Mouse (Mus musculus) ES-E14 (cell line): ENCODE measurements at regions not wholly inside any gene's neighbourhood (a gene's known extent, or its start where the extent isn't known, plus 50 kb on each side); places are given as distances from the start of the nearest gene placed in this dataset.

Source experiments
- DNase-seq: peaks from one replicate; pipeline ENCODE4 v3.0.0-alpha.2; 2013; ENCODE audit warnings: low read depth, low spot score
- H3K27ac ChIP-seq: 2 replicates; pipeline ENCODE4 v1.5.1; 2012; ENCODE audit warnings: low read depth, mild to moderate bottlenecking, low read length, moderate library complexity, mixed read lengths; ENCODE audit not compliant: poor library complexity, insufficient read depth, severe bottlenecking
- H3K36me3 ChIP-seq: 2 replicates; pipeline ENCODE4 v1.6.1; 2012; ENCODE audit warnings: mild to moderate bottlenecking, low read length, moderate library complexity, mixed read lengths; ENCODE audit not compliant: control insufficient read depth, poor library complexity, insufficient read depth, severe bottlenecking
- H3K4me1 ChIP-seq, 2 experiments: fragments of 150-350 bp in 1 of 2; sonication (generic) in 1 of 2; 2 replicates each; pipeline ENCODE4 v1.6.1; 2012; ENCODE audit warnings: low read length in 2 of 2, mild to moderate bottlenecking in 1 of 2, mixed read lengths in 1 of 2; ENCODE audit not compliant: control insufficient read depth in 2 of 2, insufficient read depth in 2 of 2, poor library complexity in 1 of 2
- H3K4me3 ChIP-seq, 2 experiments: fragments of 150-350 bp in 1 of 2; sonication (generic) in 1 of 2; 2 replicates each; pipeline ENCODE4 v1.5.1; 2012; ENCODE audit warnings: low read length in 2 of 2, low read depth in 1 of 2, mild to moderate bottlenecking in 1 of 2, mixed read lengths in 1 of 2; ENCODE audit not compliant: insufficient read depth in 1 of 2, poor library complexity in 1 of 2, severe bottlenecking in 1 of 2
- H3K9ac ChIP-seq: 2 replicates; pipeline ENCODE4 v1.6.1; 2012; ENCODE audit warnings: low read depth, mild to moderate bottlenecking, low read length, mixed read lengths; ENCODE audit not compliant: poor library complexity, insufficient read depth, severe bottlenecking
- H3K9me3 ChIP-seq: fragments of 150-350 bp; sonication (generic); 2 replicates; pipeline ENCODE4 v1.6.1; 2012; ENCODE audit warnings: low read depth, mild to moderate bottlenecking, low read length; ENCODE audit not compliant: control insufficient read depth, insufficient read depth
- CHD2 ChIP-seq: IDR thresholded peaks from 2 replicates; pipeline ENCODE4 v1.6.1; 2014; ENCODE audit warnings: mild to moderate bottlenecking, low read depth, low read length, inconsistent platforms
- HCFC1 ChIP-seq: IDR thresholded peaks from 2 replicates; pipeline ENCODE4 v1.6.1; 2012; ENCODE audit warnings: low read length, inconsistent platforms, borderline replicate concordance; ENCODE audit not compliant: insufficient read depth
- MAFK ChIP-seq: IDR thresholded peaks from 2 replicates; pipeline ENCODE4 v1.6.1; 2014; ENCODE audit warnings: mild to moderate bottlenecking, low read depth, low read length, inconsistent platforms; ENCODE audit not compliant: insufficient read depth
- ZC3H11A ChIP-seq: IDR thresholded peaks from 2 replicates; pipeline ENCODE4 v1.6.1; 2012; ENCODE audit warnings: low read depth, mild to moderate bottlenecking, inconsistent platforms, low read length, borderline replicate concordance
- ZNF384 ChIP-seq: IDR thresholded peaks from 2 replicates; pipeline ENCODE4 v1.6.1; 2012; ENCODE audit warnings: low read depth, low read length, inconsistent platforms
- in situ Hi-C, 2 experiments: fragments of 600-800 bp; cut with MboI; formaldehyde crosslinking; loops; one replicate each; pipeline ENCODE4 v1.15.1; 2025; ENCODE audit warnings: low sequenced_read_pairs in 2 of 2, inconsistent platforms in 1 of 2; ENCODE audit not compliant: unreplicated experiment in 2 of 2

GRCm38 (mm10) chr19:56022348-56022747, 264.6 kb upstream of the Habp2 start:
- Histone ChIP-seq H3K9ac (no peak overlapping the region), H3K36me3 (no peaks in the 10 kb centered on the region), H3K27ac (no peak overlapping the region), H3K4me3 (no peak overlapping the region), H3K4me1 (no peaks in the 10 kb centered on the region), H3K9me3 (no peaks in the 10 kb centered on the region)
- DNase-seq: no peak
- TF ChIP-seq ZNF384 (no peak), ZC3H11A (no peak), CHD2 (no peak), MAFK (no peak)
- in situ Hi-C loops: no loop called here

GRCm38 (mm10) chr19:56024599-56024998, 262.3 kb upstream of the Habp2 start:
- H3K9ac ChIP-seq: no peak overlapping the region
- no peaks in the 10 kb centered on the region for H3K36me3 ChIP-seq
- H3K4me1 ChIP-seq: no peaks in the 10 kb centered on the region
- no peaks in the 10 kb centered on the region for H3K9me3 ChIP-seq
- TF ChIP-seq ZC3H11A: no peak
- no peak for DNase-seq
- no peak overlapping the region for H3K27ac ChIP-seq
- in situ Hi-C loops: no loop called here
- H3K4me3 ChIP-seq: no peak overlapping the region

DNA sequence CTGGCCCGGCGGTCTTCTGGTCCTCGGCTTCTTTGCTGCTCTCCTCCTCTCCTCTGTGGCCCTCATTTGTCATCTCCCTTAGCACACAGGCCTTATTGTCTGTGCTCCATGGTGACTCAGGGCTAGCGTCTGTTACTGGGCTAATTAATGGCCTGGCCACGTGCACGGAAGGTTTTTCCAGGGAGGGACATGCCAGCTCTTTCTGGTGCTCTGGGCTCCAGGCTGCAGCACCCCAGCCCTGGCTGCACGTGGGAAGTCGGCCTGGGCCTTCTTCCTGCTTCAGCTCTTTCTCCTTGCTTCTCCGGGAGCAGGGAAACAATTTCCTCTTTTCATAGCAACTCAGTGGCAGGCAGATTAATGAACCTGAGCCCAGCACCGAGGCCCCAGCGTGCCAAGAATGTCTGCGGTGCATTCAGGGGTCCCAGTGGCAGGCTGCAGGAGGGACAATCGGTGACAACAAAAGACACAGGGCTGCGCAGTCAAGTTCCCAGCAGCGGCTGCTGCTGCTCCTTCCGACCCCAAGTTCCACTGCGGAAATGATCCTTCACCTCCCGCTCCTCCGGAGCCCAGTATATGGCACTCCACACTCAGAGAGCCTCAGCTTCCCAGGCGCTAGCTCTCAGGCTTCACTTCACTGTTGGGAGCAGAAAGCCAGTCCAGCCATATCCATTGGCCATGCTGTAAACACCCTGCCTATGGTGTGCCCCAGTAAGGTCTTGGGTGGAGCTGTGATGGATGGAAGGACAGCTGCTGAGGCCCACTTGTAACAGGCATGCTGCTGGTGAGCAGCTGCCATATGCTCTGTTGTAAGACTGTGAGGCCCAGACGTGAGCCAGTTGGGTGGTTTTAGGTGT, 257.3 kb upstream of the Habp2 start:
- Histone ChIP-seq H3K4me3 (no peak overlapping the region), H3K4me1 (no peaks in the 10 kb centered on the region), H3K9me3 (no peaks in the 10 kb centered on the region), H3K27ac (no peak overlapping the region), H3K9ac (no peak overlapping the region), H3K36me3 (no peaks in the 10 kb centered on the region)
- in situ Hi-C loops: no loop called here
- DNase-seq: no peak
- TF ChIP-seq ZC3H11A (no peak), CHD2 (no peak), ZNF384 (no peak), MAFK (no peak), HCFC1 (no peak)

DNA sequence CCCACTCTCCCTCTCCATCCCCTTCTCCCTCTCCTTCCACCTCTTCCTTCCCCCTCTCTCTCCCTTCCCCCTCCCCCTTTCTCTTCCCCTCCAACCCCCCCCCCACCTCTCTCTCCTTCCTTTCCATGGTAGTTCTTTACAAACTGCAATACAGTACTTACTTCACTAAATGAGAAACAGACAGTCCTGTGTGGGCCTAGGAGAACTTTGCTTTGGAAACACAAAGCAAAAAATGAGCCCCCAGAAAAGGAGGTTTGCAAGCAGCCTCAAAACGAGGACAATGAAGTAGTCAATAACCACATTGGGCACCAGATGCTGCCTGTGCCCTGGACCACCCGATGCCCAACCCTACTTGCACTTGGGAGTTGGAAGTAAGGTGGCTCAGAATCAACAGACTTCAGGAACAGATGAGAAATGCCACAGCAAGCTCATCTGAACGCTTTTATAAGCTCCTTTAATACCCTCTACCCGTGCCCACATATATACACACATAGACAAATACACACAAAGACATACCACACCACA, 256.5 kb upstream of the Habp2 start:
- Histone ChIP-seq H3K4me1 (no peaks in the 10 kb centered on the region), H3K4me3 (no peak overlapping the region), H3K27ac (no peak overlapping the region), H3K36me3 (no peaks in the 10 kb centered on the region), H3K9ac (no peak overlapping the region), H3K9me3 (no peaks in the 10 kb centered on the region)
- in situ Hi-C loops: no loop called here
- no peak for TF ChIP-seq MAFK
- TF ChIP-seq ZNF384: no peak
- TF ChIP-seq ZC3H11A: no peak
- TF ChIP-seq CHD2: no peak
- TF ChIP-seq HCFC1: no peak
- DNase-seq: no peak

- no peak for TF ChIP-seq MAFK
- no peak for TF ChIP-seq CHD2
- no peak for TF ChIP-seq ZC3H11A
- TF ChIP-seq ZNF384: no peak
- TF ChIP-seq HCFC1: no peak
- no peak for DNase-seq
- H3K27ac ChIP-seq: no peak overlapping the region
- H3K4me3 ChIP-seq: no peak overlapping the region
- no peaks in the 10 kb centered on the region for H3K36me3 ChIP-seq
- H3K9ac ChIP-seq: no peak overlapping the region
- H3K4me1 ChIP-seq: no peaks in the 10 kb centered on the region
- H3K9me3 ChIP-seq: no peaks in the 10 kb centered on the region
- in situ Hi-C loops: no loop called here
These were observed 252.4 kb upstream of the Habp2 start for GRCm38 (mm10) chr19:56034552-56034951.
